Mouse (Mus musculus) heart, embryonic 11.5 days (tissue): ENCODE measurements around the gene Coq8b. TPM values are rescaled to one million over a fixed set of nuclear protein-coding genes. Genes with fewer than 3 reads are reported as not detected.

Source experiments
- ATAC-seq: fragments of 200-750 bp; cut with Nextera tagmentation; replicated peaks from 2 replicates; pipeline ENCODE4 v1.8.0; 2017; ENCODE audit warnings: moderate library complexity; ENCODE audit not compliant: insufficient number of reproducible peaks, low FRiP score, low TSS enrichment
- H3K27ac ChIP-seq: fragments of 300-500 bp; sonication (generic); 2 replicates; pipeline ENCODE4 v1.5.1; 2014; ENCODE audit warnings: mild to moderate bottlenecking, low read depth, low read length
- H3K27me3 ChIP-seq: fragments of 300-500 bp; sonication (generic); 2 replicates; pipeline ENCODE4 v1.6.1; 2014; ENCODE audit warnings: mild to moderate bottlenecking, low read length, mixed read lengths; ENCODE audit not compliant: control insufficient read depth, insufficient read depth
- H3K36me3 ChIP-seq: fragments of 300-500 bp; sonication (generic); 2 replicates; pipeline ENCODE4 v1.6.1; 2014; ENCODE audit warnings: mild to moderate bottlenecking, low read length, moderate library complexity, mixed read lengths; ENCODE audit not compliant: control insufficient read depth, insufficient read depth
- H3K4me1 ChIP-seq: fragments of 300-500 bp; sonication (generic); 2 replicates; pipeline ENCODE4 v1.6.1; 2014; ENCODE audit warnings: low read length; ENCODE audit not compliant: control insufficient read depth, insufficient read depth
- H3K4me2 ChIP-seq: fragments of 300-500 bp; sonication (generic); 2 replicates; pipeline ENCODE4 v1.6.1; 2014; ENCODE audit warnings: mild to moderate bottlenecking, moderate library complexity
- H3K4me3 ChIP-seq: fragments of 300-500 bp; sonication (generic); 2 replicates; pipeline ENCODE4 v1.5.1; 2014; ENCODE audit warnings: low read depth, low read length
- H3K9ac ChIP-seq: fragments of 300-500 bp; sonication (generic); 2 replicates; pipeline ENCODE4 v1.6.1; 2014; ENCODE audit warnings: mild to moderate bottlenecking, low read depth, low read length, moderate library complexity
- H3K9me3 ChIP-seq: fragments of 300-500 bp; sonication (generic); replicated peaks from 2 replicates; pipeline ENCODE4 v1.6.1; 2016; ENCODE audit warnings: low read length; ENCODE audit not compliant: control insufficient read depth
- WGBS: fragments of 180-500 bp; shearing (Covaris S2); extraction: QIAGEN DNeasy Blood & Tissue Kit; methylation state at CpG from one replicate; pipeline ENCODE4 v1.1.7; 2014; ENCODE audit not compliant: insufficient replicate concordance; 5-methylcytosine and 5-hydroxymethylcytosine counted together
- polyA plus RNA-seq: library from polyadenylated mRNA; unstranded; fragments of >200 nt; fragmentation: Nextera tagmentation; extraction: Ambion mirVana; gene quantifications from 2 replicates; pipeline ENCODE4 v1.2.1, GENCODE M21; 2014

The Coq8b gene
- polyA plus RNA-seq, 1 experiment from 2014 or later: 9.1 TPM

DNA sequence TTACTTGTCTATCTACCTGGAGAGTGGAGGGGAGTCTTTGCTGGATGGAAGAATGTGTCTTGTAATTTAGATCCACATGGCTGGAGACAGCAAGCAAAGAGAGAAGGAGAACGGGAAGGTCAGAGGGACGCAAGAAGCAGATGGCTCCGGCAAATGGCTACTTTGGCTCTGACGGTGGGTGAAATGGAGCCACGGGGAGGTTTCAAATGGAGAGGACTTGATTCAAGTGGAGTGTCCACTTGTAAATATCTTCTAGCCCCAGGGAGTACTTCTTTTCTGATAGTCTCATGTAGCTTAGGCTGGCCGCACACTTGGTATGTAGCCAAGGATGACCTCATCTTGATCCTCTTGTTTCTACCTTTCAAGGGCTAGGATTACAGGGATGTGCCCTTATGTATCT, 66.0 kb downstream of the Coq8b start:
- peaks cover under 1% of the 10 kb centered on the region; the same call in 1 of the 2 replicates for H3K27me3 ChIP-seq
- no peak for ATAC-seq
- no peak overlapping the region for H3K4me3 ChIP-seq
- no peaks in the 10 kb centered on the region; the same call in 1 of the 2 replicates for H3K9me3 ChIP-seq
- H3K4me1 ChIP-seq: no peaks in the 10 kb centered on the region
- no peak overlapping the region for H3K9ac ChIP-seq
- no peak overlapping the region for H3K27ac ChIP-seq
- H3K36me3 ChIP-seq: no peaks in the 10 kb centered on the region
- no peak overlapping the region for H3K4me2 ChIP-seq
- WGBS: 83% methylated on average over 6 of the region's 6 CpGs

DNA sequence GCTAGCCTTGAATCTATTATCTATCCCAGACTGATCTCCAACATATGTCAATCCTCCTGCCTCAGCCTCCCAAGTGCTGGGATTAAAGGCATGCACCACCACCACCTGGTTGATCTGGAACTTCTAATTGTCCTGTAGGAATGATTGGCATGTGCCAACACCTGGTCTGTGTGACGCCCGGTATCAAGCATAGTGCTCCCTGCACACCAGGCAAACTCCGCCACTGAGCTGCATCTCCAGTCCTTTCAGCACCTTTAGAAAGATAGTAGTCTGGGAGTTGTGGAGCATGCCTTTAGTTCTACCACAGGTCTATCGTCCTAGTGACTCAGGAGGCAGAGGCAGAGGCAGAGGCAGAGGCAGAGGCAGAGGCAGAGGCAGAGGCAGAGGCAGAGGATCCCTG, 67.5 kb downstream of the Coq8b start:
- peaks cover 10% of the 10 kb centered on the region; the same call in 1 of the 2 replicates for H3K27me3 ChIP-seq

DNA sequence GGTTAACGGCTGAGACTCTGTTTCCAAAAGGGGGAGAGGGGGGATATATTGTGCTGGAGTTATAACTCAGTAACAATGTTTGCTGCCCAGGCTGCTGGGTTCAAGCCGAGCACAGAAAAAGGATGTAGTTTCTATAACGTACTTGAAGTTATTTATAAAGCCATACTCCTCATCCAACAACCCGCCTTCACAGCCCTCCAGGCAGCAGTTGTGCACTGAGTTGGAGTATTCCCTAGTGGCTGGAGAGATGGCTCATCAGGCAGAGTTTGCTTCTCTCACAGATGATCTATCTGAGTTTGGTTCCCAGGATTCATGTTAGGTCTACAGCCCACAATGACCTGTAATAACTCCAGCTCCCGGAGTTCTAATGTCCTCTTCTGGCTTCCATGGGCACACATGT, 68.0 kb downstream of the Coq8b start:
- H3K9me3 ChIP-seq: no peaks in the 10 kb centered on the region
- no peak overlapping the region for H3K4me2 ChIP-seq
- H3K4me3 ChIP-seq: no peak overlapping the region
- H3K9ac ChIP-seq: no peak overlapping the region
- WGBS: 82% methylated on average over 5 of the region's 5 CpGs
- H3K36me3 ChIP-seq: no peaks in the 10 kb centered on the region
- no peaks in the 10 kb centered on the region for H3K4me1 ChIP-seq
- ATAC-seq: no peak
- no peak overlapping the region for H3K27ac ChIP-seq
- peaks cover 12% of the 10 kb centered on the region; the same call in 1 of the 2 replicates for H3K27me3 ChIP-seq

More for the DNA sequence above, 67.5 kb downstream of the Coq8b start:
- Histone ChIP-seq H3K9me3 (no peaks in the 10 kb centered on the region), H3K4me2 (no peak overlapping the region), H3K36me3 (no peaks in the 10 kb centered on the region), H3K4me3 (no peak overlapping the region), H3K9ac (no peak overlapping the region), H3K4me1 (no peaks in the 10 kb centered on the region), H3K27ac (no peak overlapping the region)
- WGBS: 71% methylated on average over 4 of the region's 4 CpGs
- no peak for ATAC-seq

DNA sequence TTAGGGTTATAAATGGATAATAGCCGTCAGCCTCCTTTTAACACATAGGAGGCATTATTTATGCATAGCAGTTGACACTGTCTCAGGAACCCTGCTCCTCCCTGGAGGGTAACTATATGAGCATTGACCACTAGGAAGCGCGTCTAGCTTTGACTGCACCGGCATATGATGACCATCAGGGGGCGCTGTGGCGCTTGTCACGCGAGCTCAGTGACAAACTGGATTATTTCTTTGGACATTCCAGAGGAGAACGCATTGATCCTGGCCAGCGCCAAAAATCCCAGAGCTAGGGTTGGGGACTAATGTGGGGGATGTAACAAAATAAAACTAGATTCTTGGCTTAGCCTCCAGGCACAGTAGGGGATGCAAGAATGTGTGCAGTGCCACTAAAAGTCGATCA, 69.3 kb downstream of the Coq8b start:
- no peaks in the 10 kb centered on the region for H3K36me3 ChIP-seq
- ATAC-seq: peak; percentile 29; the same call in 1 of the 2 replicates
- H3K9me3 ChIP-seq: no peaks in the 10 kb centered on the region
- H3K27ac ChIP-seq: no peak overlapping the region
- no peak overlapping the region for H3K4me2 ChIP-seq
- WGBS: 10% methylated on average over 11 of the region's 11 CpGs
- H3K4me1 ChIP-seq: no peaks in the 10 kb centered on the region
- H3K4me3 ChIP-seq: no peak overlapping the region
- H3K27me3 ChIP-seq: peaks cover 12% of the 10 kb centered on the region; the same call in 1 of the 2 replicates
- no peak overlapping the region for H3K9ac ChIP-seq

DNA sequence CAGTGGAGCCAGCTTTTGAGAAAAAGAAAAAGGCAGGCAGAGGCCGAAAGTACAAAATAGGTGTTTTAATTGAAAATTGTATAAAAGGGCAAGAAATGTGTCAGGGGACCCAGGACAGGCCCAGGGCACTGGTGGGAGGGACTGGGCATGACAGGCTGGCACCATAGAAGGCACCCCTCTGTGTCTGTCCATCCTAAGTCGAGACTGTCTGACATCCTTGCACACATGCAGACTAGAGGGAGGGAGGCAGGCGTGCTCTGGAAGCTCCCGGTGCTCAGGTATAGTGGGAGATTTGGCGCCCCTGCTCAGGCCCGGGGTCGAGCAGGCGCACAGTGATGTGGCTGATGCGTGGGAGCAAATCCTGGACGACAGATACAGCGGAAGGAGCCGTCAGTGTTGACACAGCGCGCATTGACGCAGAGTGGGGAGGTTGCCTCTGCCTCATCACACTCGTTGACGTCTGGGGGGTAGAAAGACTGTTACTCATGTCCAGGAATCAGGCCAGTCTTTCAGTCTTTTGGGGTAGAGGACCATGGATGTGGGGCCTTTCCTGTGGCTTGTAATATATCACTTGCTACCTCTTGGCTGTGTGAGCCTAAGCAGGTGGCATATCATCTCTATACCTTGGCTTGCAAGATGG, 72.4 kb downstream of the Coq8b start:
- Histone ChIP-seq H3K27me3 (peaks cover 19% of the 10 kb centered on the region), H3K36me3 (no peaks in the 10 kb centered on the region), H3K4me3 (no peak overlapping the region), H3K27ac (no peak overlapping the region), H3K9ac (no peak overlapping the region), H3K9me3 (no peaks in the 10 kb centered on the region), H3K4me1 (peaks cover 3% of the 10 kb centered on the region), H3K4me2 (no peak overlapping the region)
- no peak for ATAC-seq
- 74% methylated on average over 17 of the region's 17 CpGs for WGBS

DNA sequence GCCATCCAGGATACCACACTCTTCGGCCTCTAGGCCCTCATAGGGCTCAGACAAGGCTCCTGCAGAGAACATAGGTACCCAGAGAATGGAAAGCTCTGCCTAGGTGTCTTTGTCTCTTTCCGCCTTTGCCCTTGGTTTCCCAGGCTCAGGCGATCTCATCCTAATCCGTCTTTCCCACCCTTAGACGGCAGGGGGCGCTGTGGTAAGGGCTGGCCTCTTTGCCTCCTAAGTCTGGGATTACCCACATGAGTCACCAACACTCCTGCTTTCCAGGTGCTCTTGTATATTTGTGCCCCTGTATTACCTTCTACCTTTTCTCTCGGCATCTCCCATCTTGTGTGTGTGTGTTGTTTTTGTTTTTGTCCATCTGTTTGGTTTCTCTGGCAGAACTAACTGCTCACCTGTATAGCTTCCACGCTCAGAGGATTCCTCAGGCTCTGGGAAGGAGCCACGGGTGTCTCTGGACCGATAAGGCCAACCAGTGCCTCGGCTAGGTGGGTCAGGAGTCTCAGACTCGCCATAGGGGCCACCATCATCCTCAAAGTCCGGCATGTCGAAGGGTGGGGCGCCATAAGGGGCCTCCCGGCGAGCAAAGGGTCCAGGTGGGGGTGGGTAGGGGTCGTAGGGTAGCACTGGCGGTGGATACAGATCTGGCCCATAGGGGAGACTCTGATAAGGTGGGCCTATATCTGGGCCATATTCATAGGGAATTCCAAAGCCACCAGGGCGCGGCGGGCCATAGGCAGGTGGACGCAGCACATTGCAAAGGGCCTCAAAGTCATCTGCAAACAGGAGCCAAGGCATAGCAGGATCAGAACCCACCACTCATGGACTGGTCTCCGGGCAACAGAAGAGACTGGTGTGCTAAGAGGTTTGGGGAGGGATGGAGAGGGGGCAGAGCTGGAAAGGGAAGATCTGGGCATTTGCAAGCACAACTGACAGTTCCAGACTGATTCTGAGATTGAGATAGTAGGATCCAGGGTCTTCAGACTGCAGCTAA, 73.6 kb downstream of the Coq8b start:
- peaks cover 29% of the 10 kb centered on the region for H3K27me3 ChIP-seq
- no peak overlapping the region for H3K27ac ChIP-seq
- 68% methylated on average over 24 of the region's 24 CpGs for WGBS

DNA sequence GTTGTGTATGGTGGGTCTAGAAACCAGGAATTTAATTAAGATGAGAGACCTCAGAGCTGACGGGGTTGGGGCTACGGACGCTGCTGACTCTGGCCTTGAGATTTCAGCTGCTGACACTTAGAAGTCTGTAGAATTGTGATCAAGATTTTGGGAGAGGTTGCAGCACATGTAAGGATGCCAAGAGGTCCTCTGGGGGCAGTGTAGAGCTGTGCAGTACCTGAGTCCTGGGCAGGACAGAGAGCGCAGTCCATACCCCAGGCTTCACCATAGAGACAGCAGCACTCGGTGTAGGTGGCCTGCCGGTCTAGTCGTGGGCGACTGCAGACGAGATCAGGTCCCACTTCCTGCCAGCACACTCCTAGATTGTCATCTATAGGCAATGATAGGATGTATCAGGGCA, 74.7 kb downstream of the Coq8b start:
- Histone ChIP-seq H3K4me3 (no peak overlapping the region), H3K27me3 (peaks cover 29% of the 10 kb centered on the region), H3K4me1 (peaks cover 3% of the 10 kb centered on the region), H3K4me2 (no peak overlapping the region), H3K9me3 (no peaks in the 10 kb centered on the region), H3K27ac (no peak overlapping the region), H3K36me3 (no peaks in the 10 kb centered on the region), H3K9ac (no peak overlapping the region)
- 58% methylated on average over 9 of the region's 9 CpGs for WGBS
- ATAC-seq: no peak

More for the DNA sequence above, 73.6 kb downstream of the Coq8b start:
- no peaks in the 10 kb centered on the region for H3K36me3 ChIP-seq
- peaks cover 3% of the 10 kb centered on the region for H3K4me1 ChIP-seq
- no peak overlapping the region for H3K4me2 ChIP-seq
- H3K4me3 ChIP-seq: no peak overlapping the region
- no peak for ATAC-seq
- H3K9me3 ChIP-seq: no peaks in the 10 kb centered on the region
- H3K9ac ChIP-seq: no peak overlapping the region
